Mouse (Mus musculus) CH12.LX (cell line): ENCODE results near the gene Ms4a18. TPM values are rescaled to one million over a fixed set of nuclear protein-coding genes. Genes with fewer than 3 reads are reported as not detected.
A peak's percentile ranks its signal among the peaks of the same experiment; 100 is the strongest.

Experiments
- DNase-seq: peaks from one replicate; pipeline ENCODE4 v3.0.0-alpha.2; 2013; ENCODE audit errors: extremely low read depth
- H3K27ac ChIP-seq: 2 replicates; pipeline ENCODE4 v1.5.1; 2012; ENCODE audit warnings: low read depth, mild to moderate bottlenecking, control low read depth, moderate library complexity; ENCODE audit not compliant: insufficient read depth
- H3K27me3 ChIP-seq: replicated peaks from 2 replicates; pipeline ENCODE3; 2012; ENCODE audit warnings: inconsistent platforms
- H3K36me3 ChIP-seq, 2 experiments: replicated peaks in 1 of 2; 2 replicates each; pipeline versions ENCODE3 to v1.6.1; 2012; ENCODE audit warnings: inconsistent platforms in 1 of 2, low read length in 1 of 2, mild to moderate bottlenecking in 1 of 2, mixed read lengths in 1 of 2, moderate library complexity in 1 of 2; ENCODE audit not compliant: control insufficient read depth in 1 of 2, insufficient read depth in 1 of 2
- H3K4me1 ChIP-seq, 2 experiments: 2 replicates each; pipeline ENCODE4 v1.6.1; 2012; ENCODE audit warnings: inconsistent platforms in 1 of 2, moderate library complexity in 1 of 2; ENCODE audit not compliant: insufficient read depth in 2 of 2, control insufficient read depth in 1 of 2
- H3K4me2 ChIP-seq: 2 replicates; pipeline ENCODE4 v1.6.1; 2012; ENCODE audit warnings: low read depth, mild to moderate bottlenecking, control low read depth; ENCODE audit not compliant: poor library complexity, insufficient read depth, severe bottlenecking
- H3K4me3 ChIP-seq, 3 experiments: fragments of 150-350 bp in 1 of 3; sonication (generic) in 1 of 3; replicated peaks in 1 of 3; 2 replicates each; pipeline versions ENCODE3 to v1.5.1; 2011 to 2012; ENCODE audit warnings: low read depth in 2 of 3, low read length in 2 of 3, mild to moderate bottlenecking in 2 of 3, moderate library complexity in 2 of 3, control low read depth in 1 of 3, improper control_type of control experiment in 1 of 3, inconsistent platforms in 1 of 3, mixed read lengths in 1 of 3; ENCODE audit not compliant: poor library complexity in 1 of 3
- H3K79me2 ChIP-seq: replicated peaks from 2 replicates; pipeline ENCODE4 v1.6.1; 2012; ENCODE audit warnings: mild to moderate bottlenecking, moderate library complexity; ENCODE audit not compliant: control insufficient read depth, poor library complexity, insufficient read depth, severe bottlenecking; ENCODE audit errors: extremely low read depth
- H3K9ac ChIP-seq: 2 replicates; pipeline ENCODE4 v1.6.1; 2012; ENCODE audit warnings: low read depth, mild to moderate bottlenecking, control low read depth, moderate library complexity; ENCODE audit not compliant: insufficient read depth
- H3K9me3 ChIP-seq: replicated peaks from 2 replicates; pipeline ENCODE3; 2012; ENCODE audit warnings: low read length, inconsistent platforms, mixed read lengths
- CHD1 ChIP-seq: IDR thresholded peaks from 2 replicates; pipeline ENCODE4 v1.6.1; 2012; ENCODE audit warnings: low read depth, low read length, improper control_type of control experiment, inconsistent platforms
- ELF1 ChIP-seq: IDR thresholded peaks from 2 replicates; pipeline ENCODE4 v1.6.1; 2014; ENCODE audit warnings: low read depth, mild to moderate bottlenecking, inconsistent platforms, low read length, improper control_type of control experiment
- ETS1 ChIP-seq: conservative IDR thresholded peaks from 2 replicates; pipeline ENCODE4 v1.6.1; 2012; ENCODE audit warnings: low read depth, mild to moderate bottlenecking, inconsistent platforms, low read length, improper control_type of control experiment, moderate library complexity
- HCFC1 ChIP-seq: IDR thresholded peaks from 2 replicates; pipeline ENCODE4 v1.6.1; 2012; ENCODE audit warnings: low read depth, mild to moderate bottlenecking, inconsistent platforms, low read length, improper control_type of control experiment
- IRF4 ChIP-seq: IDR thresholded peaks from 2 replicates; pipeline ENCODE4 v1.6.1; 2014; ENCODE audit warnings: low read depth, mild to moderate bottlenecking, inconsistent platforms, low read length, improper control_type of control experiment
- JUND ChIP-seq: conservative IDR thresholded peaks from 2 replicates; pipeline ENCODE4 v1.6.1; 2011; ENCODE audit warnings: low read depth, low read length, improper control_type of control experiment
- MAZ ChIP-seq: IDR thresholded peaks from 2 replicates; pipeline ENCODE4 v1.6.1; 2012; ENCODE audit warnings: low read depth, mild to moderate bottlenecking, inconsistent platforms, low read length, improper control_type of control experiment, moderate library complexity
- MEF2A ChIP-seq: IDR thresholded peaks from 2 replicates; pipeline ENCODE4 v1.6.1; 2014; ENCODE audit warnings: low read depth, mild to moderate bottlenecking, inconsistent platforms, low read length, improper control_type of control experiment, borderline replicate concordance
- MXI1 ChIP-seq: IDR thresholded peaks from 2 replicates; pipeline ENCODE4 v1.6.1; 2011; ENCODE audit warnings: mild to moderate bottlenecking, low read depth, low read length, improper control_type of control experiment
- NRF1 ChIP-seq: IDR thresholded peaks from 2 replicates; pipeline ENCODE4 v1.6.1; 2014; ENCODE audit warnings: low read depth, mild to moderate bottlenecking, inconsistent platforms, low read length, improper control_type of control experiment, moderate library complexity
- SIN3A ChIP-seq: IDR thresholded peaks from 2 replicates; pipeline ENCODE4 v1.6.1; 2012; ENCODE audit warnings: low read length, improper control_type of control experiment, inconsistent platforms
- ZMIZ1 ChIP-seq: IDR thresholded peaks from 2 replicates; pipeline ENCODE4 v1.6.1; 2012; ENCODE audit warnings: low read depth, mild to moderate bottlenecking, inconsistent platforms, low read length, improper control_type of control experiment
- ZNF384 ChIP-seq: IDR thresholded peaks from 2 replicates; pipeline ENCODE4 v1.6.1; 2012; ENCODE audit warnings: low read depth, low read length, improper control_type of control experiment, inconsistent platforms
- dilution Hi-C: fragments of 300-500 bp; cut with MboI; formaldehyde crosslinking; loops from 2 replicates; pipeline ENCODE4 v1.14.3; 2020; ENCODE audit warnings: low sequenced_read_pairs; ENCODE audit not compliant: extremely low pct_unique_long_range_greater_than_20kb, extremely low pct_ligation_motif_present
- in situ Hi-C: fragments of 300-500 bp; cut with MboI; formaldehyde crosslinking; loops from 3 replicates; pipeline ENCODE4 v1.14.3; 2019; ENCODE audit warnings: low sequenced_read_pairs, low pct_ligation_motif_present, low pct_unique_long_range_greater_than_20kb, mixed read lengths
- polyA plus RNA-seq: library from polyadenylated mRNA; unstranded; fragments of >175 nt; gene quantifications from 2 replicates; pipeline ENCODE4 v1.2.1, GENCODE M21; 2012; ENCODE audit warnings: low read depth; ENCODE audit not compliant: insufficient read length
- total RNA-seq, 2 experiments: library from RNA; depleted of rRNA; stranded (reverse); fragments of 300-350 nt in 1 of 2; fragments of >200 nt in 1 of 2; gene quantifications; 2 replicates each; pipeline ENCODE4 v1.2.3; 2012 to 2014

Gene Ms4a18
- total and polyA plus RNA-seq, 3 experiments: not detected

DNA sequence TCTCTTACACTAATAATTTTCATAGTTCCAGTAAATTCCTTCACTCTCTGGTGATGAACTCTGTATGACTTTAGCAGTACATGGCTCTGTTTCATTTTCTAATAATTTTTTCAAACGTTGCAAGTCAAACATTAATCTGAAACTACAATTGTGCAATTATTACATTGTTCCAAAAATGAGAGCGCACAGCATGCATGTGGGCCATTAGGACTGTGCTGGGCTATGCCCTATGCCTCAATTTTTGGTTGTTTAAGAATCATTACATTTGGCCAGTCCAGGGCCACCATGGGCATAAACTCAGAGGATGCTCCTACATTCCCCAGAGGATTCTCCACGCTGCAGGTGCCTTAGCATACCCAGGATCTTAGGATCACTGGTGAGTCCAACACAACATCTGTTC lies 35.4 kb upstream of the Ms4a18 start:
- peaks cover 0 to 23% of the 10 kb centered on the region in 2 experiments; a peak in 3 of 4 replicates for H3K4me1 ChIP-seq
- no peaks in the 10 kb centered on the region for H3K9me3 ChIP-seq
- H3K79me2 ChIP-seq: no peaks in the 10 kb centered on the region
- no peak for TF ChIP-seq ETS1
- no peak for TF ChIP-seq MXI1
- no peak for TF ChIP-seq ZMIZ1
- no peak for TF ChIP-seq CHD1
- no peak for TF ChIP-seq JUND
- TF ChIP-seq ZNF384: no peak
- TF ChIP-seq SIN3A: no peak
- TF ChIP-seq MEF2A: no peak
- in situ Hi-C loops (loop anchor here (25.0 kb wide), 1 partner anchor 284 kb away; the partner anchor contains the start of gene Ms4a7), dilution Hi-C loops (no loop called here)
- H3K4me2 ChIP-seq: no peak overlapping the region
- no peak overlapping the region for H3K4me3 ChIP-seq
- no peak overlapping the region for H3K9ac ChIP-seq
- H3K27ac ChIP-seq: no peak overlapping the region
- no peaks in the 10 kb centered on the region for H3K36me3 ChIP-seq
- DNase-seq: no peak
- no peaks in the 10 kb centered on the region for H3K27me3 ChIP-seq

DNA sequence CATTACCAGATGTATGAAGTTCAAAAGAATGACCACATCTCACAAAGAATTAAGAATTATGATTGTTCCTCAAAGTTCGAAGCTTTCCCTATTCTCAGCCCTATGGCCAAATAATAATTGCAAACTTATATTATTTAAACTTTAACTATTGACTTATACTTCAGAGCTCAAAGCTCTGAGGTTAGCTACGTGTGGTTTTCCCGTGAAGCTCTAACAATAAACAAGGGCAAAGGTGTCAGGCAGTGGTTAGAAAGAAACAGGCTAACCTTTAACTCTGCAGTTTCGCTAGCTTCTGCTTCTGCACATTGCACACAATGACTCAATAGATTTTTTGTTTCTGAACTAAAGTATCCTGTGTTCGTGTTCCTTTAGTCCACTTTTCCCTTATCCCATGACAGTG lies 35.0 kb upstream of the Ms4a18 start:
- in situ Hi-C loops: loop anchor here (25.0 kb wide), 1 partner anchor 284 kb away; the partner anchor contains the start of gene Ms4a7

DNA sequence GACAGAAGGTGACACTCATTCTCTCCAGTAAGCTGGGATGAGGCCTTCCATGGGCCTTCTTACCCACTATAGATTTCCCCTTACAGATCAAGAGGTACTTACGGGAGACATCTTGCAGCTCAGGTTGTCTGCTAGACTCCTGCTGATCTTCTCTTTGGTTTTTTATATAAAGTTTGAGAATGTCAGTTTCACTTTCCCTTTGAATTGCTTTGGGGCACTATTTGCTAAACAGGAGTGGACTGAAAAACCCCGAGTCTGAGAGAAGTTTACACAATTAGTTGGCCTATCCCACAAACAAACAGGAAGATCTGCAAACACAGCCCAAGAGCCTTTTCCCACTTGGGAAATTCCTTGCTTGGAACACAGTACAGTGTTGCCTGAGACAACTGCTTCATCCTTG lies 32.5 kb upstream of the Ms4a18 start:
- Histone ChIP-seq H3K4me1 (peaks cover 2 to 36% of the 10 kb centered on the region in 2 experiments; a peak in 3 of 4 replicates), H3K27ac (no peak overlapping the region), H3K4me2 (peak overlapping the region; percentile 93), H3K79me2 (no peaks in the 10 kb centered on the region), H3K9ac (peak overlapping the region; percentile 86), H3K27me3 (no peaks in the 10 kb centered on the region), H3K9me3 (no peaks in the 10 kb centered on the region), H3K4me3 (peak overlapping the region in 2 of 3 experiments; percentile 5 to 26), H3K36me3 (no peaks in the 10 kb centered on the region)
- dilution Hi-C loops: no loop called here
- DNase-seq: no peak
- in situ Hi-C loops: loop anchor here (25.0 kb wide), 1 partner anchor 287 kb away; the partner anchor contains the start of gene Ms4a7
- TF ChIP-seq NRF1 (no peak), IRF4 (0 out of 2 replicates have a peak, but pooled peaks have one; percentile 23)

More for the DNA sequence above, 35.0 kb upstream of the Ms4a18 start:
- no peak for TF ChIP-seq ETS1
- no peak for TF ChIP-seq JUND
- TF ChIP-seq ELF1: no peak
- no peak for TF ChIP-seq MAZ
- TF ChIP-seq HCFC1: no peak
- no peak for DNase-seq
- H3K4me3 ChIP-seq: no peak overlapping the region
- no peaks in the 10 kb centered on the region for H3K79me2 ChIP-seq
- no peak overlapping the region for H3K27ac ChIP-seq
- H3K27me3 ChIP-seq: no peaks in the 10 kb centered on the region
- dilution Hi-C loops: no loop called here
- no peaks in the 10 kb centered on the region for H3K36me3 ChIP-seq
- H3K9ac ChIP-seq: no peak overlapping the region
- no peaks in the 10 kb centered on the region for H3K9me3 ChIP-seq
- no peak overlapping the region for H3K4me2 ChIP-seq
- peaks cover 0 to 26% of the 10 kb centered on the region in 2 experiments; a peak in 3 of 4 replicates for H3K4me1 ChIP-seq
